10 mouse cellular contexts compared by ENCODE assay signal in the genomic region with DNA sequence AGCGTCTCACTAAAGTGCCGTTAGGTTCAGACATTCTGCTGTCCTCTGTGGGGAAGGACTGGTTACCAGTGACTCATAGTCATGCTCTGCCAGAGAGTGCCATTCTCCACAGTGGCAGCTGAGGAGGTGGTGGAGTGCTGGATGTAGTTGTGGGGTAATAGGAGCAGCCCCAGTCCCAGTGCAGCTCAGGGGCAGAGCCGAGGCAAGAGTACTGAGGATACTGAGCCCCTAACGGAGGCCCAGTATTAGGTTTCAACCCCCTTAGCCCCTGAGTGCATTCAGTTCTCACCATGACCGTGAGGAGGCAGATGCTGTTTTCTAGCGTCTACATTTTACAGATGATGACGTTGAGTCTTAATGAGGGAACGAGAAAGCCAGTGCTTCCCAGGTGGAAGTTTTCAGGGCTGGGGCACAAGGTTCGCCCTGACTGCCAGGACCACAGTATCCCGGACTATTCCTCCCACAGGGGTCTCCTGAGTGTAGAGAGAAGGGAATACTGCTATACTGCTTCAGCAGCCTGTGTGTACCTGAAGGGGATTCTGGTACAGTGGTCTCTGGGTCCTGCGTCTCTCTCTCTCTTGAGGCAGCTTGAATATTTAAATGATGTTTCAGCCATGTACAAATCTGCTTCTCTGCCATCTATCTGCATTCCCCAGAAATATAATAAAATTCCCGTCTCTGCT. TPM values are rescaled to one million over a fixed set of nuclear protein-coding genes. Genes with fewer than 3 reads are reported as not detected.
DNase-seq lines count a peak whose midpoint lies in the region; ATAC-seq and TF ChIP-seq lines count a peak whose summit lies in the region.
"Had no signal": no experiment of that assay in that cellular context is flagged by ENCODE, and none has a peak within 500 bp of the region (broad histone marks: within the 10 kb centered on the region; RNA-seq: fewer than 3 reads in every experiment).

No protein-coding gene starts in this region.

- no peaks in the 10 kb centered on the region for H3K36me3 ChIP-seq in neural tube, embryonic 11.5 days (ENCODE audit: control insufficient read depth, insufficient read depth, low read length)
- no peaks in the 10 kb centered on the region for H3K36me3 ChIP-seq in hindbrain, postnatal 0 days (ENCODE audit: insufficient read depth, low read length)
- no peaks in the 10 kb centered on the region for H3K36me3 ChIP-seq in neural tube, embryonic 14.5 days (ENCODE audit: control insufficient read depth, insufficient read depth, low read length)

- H3K9me3 ChIP-seq in neural tube, embryonic 11.5 days (ENCODE audit: control insufficient read depth, low read length) = no peaks in the 10 kb centered on the region
- H3K9me3 ChIP-seq in hindbrain, postnatal 0 days (ENCODE audit: low read length) = no peaks in the 10 kb centered on the region
- no peaks in the 10 kb centered on the region for H3K9me3 ChIP-seq in neural tube, embryonic 14.5 days (ENCODE audit: control insufficient read depth, low read length)

- 30% methylated on average over 12 of the region's 12 CpGs for WGBS in neural tube, embryonic 11.5 days
- 17% methylated on average over 12 of the region's 12 CpGs for WGBS in hindbrain, postnatal 0 days
- WGBS in neural tube, embryonic 14.5 days = 19% methylated on average over 12 of the region's 12 CpGs

- no peak overlapping the region for H3K4me3 ChIP-seq in neural tube, embryonic 11.5 days (ENCODE audit: low read depth, low read length)
- H3K4me3 ChIP-seq in hindbrain, postnatal 0 days (ENCODE audit: low read length) = no peak overlapping the region
- no peak overlapping the region for H3K4me3 ChIP-seq in neural tube, embryonic 14.5 days (ENCODE audit: low read depth, low read length)

- H3K9ac ChIP-seq in neural tube, embryonic 11.5 days (ENCODE audit: low read length) = 0 out of 2 replicates have a peak overlapping the region, but pooled peaks have one; percentile 19
- H3K9ac ChIP-seq in hindbrain, postnatal 0 days (replicated peaks; ENCODE audit: low read length) = no peak overlapping the region
- H3K9ac ChIP-seq in neural tube, embryonic 14.5 days (replicated peaks; ENCODE audit: low read depth, low read length) = peak overlapping the region; percentile 11; the same call in 1 of the 2 replicates

- H3K27me3 ChIP-seq in neural tube, embryonic 11.5 days (ENCODE audit: control insufficient read depth, insufficient read depth, low read length) = no peaks in the 10 kb centered on the region
- no peaks in the 10 kb centered on the region for H3K27me3 ChIP-seq in hindbrain, postnatal 0 days (ENCODE audit: insufficient read depth, low read length)
- H3K27me3 ChIP-seq in neural tube, embryonic 14.5 days (ENCODE audit: control insufficient read depth, insufficient read depth, low read length) = no peaks in the 10 kb centered on the region
- H3K27me3 ChIP-seq: CH12.LX had no signal

- H3K4me1 ChIP-seq in neural tube, embryonic 11.5 days (ENCODE audit: control insufficient read depth, insufficient read depth, low read length) = peaks cover 13% of the 10 kb centered on the region
- H3K4me1 ChIP-seq in hindbrain, postnatal 0 days (ENCODE audit: insufficient read depth, low read length) = peaks cover 18% of the 10 kb centered on the region
- peaks cover 22% of the 10 kb centered on the region for H3K4me1 ChIP-seq in neural tube, embryonic 14.5 days (ENCODE audit: control insufficient read depth, insufficient read depth, low read length)

- TF ChIP-seq CTCF in hindbrain, postnatal 0 days (IDR thresholded peaks at IDR 0.05; ENCODE audit: low read depth) = peak; percentile 43; the same call in 1 of the 2 replicates

- H3K27ac ChIP-seq in neural tube, embryonic 11.5 days (ENCODE audit: low read depth, low read length) = peak overlapping the region; percentile 54; the same call in 1 of the 2 replicates
- peak overlapping the region; percentile 89 for H3K27ac ChIP-seq in hindbrain, postnatal 0 days
- H3K27ac ChIP-seq in neural tube, embryonic 14.5 days (ENCODE audit: low read depth, low read length) = peak overlapping the region; percentile 90

- no peak for ATAC-seq in neural tube, embryonic 11.5 days (ENCODE audit: insufficient read depth, low FRiP score, low TSS enrichment)
- ATAC-seq in hindbrain, postnatal 0 days = peak; percentile 31
- peak; percentile 39; the same call in 1 of the 2 replicates for ATAC-seq in neural tube, embryonic 14.5 days (ENCODE audit: low read depth)

- DNase-seq in embryo, embryonic 11 days = peak; percentile 48
- no peak for DNase-seq in embryo, embryonic 9.5 days (ENCODE audit: extremely low spot score)
- DNase-seq in neural tube, embryonic 11.5 days (ENCODE audit: low spot score) = no peak
- no peak for DNase-seq in neural tube, embryonic 10.5 days (ENCODE audit: extremely low spot score, low spot score)
- peak; percentile 21 for DNase-seq in hindbrain, postnatal 0 days (ENCODE audit: low spot score)
- no peak for DNase-seq in urinary bladder, postnatal 4 days (ENCODE audit: low spot score in 2 of 2)
- no peak for DNase-seq in retina, postnatal 1 day
- DNase-seq: liver had no signal

- no peak overlapping the region for H3K4me2 ChIP-seq in neural tube, embryonic 11.5 days (ENCODE audit: low read depth)
- H3K4me2 ChIP-seq in hindbrain, postnatal 0 days (ENCODE audit: low read depth, low read length) = peak overlapping the region; percentile 57; the same call in 1 of the 2 replicates
- H3K4me2 ChIP-seq in neural tube, embryonic 14.5 days (ENCODE audit: low read depth, low read length) = 0 out of 2 replicates have a peak overlapping the region, but pooled peaks have one; percentile 2

RNA-seq across cellular contexts. Expression of gene Tnrc6a, which starts 40.1 kb away (rescaled TPM):
- 46.2 and 57.3 TPM in 2 replicates for polyA plus RNA-seq in neural tube, embryonic 11.5 days (2014; fragmentation: Nextera tagmentation; extraction: Ambion mirVana)
- 48.5 and 51.3 TPM in 2 replicates for total RNA-seq in hindbrain, postnatal 0 days (2014; rRNA removed)
- polyA plus RNA-seq in hindbrain, postnatal 0 days (2015; fragmentation: Nextera tagmentation; extraction: Ambion mirVana) = 62.1 and 65.5 TPM in 2 replicates
- 47.5 and 62.8 TPM in 2 replicates for polyA plus RNA-seq in neural tube, embryonic 14.5 days (2014; fragmentation: Nextera tagmentation; extraction: Ambion mirVana)

Comparison
In these comparisons a context has a peak if more than half of its experiments do, and no peak if none do; other contexts are left out.
1. DNase-seq: peak in embryo, embryonic 11 days (single experiment) and hindbrain, postnatal 0 days (single experiment); none in embryo, embryonic 9.5 days (single experiment), neural tube, embryonic 11.5 days (single experiment), neural tube, embryonic 10.5 days (single experiment), urinary bladder, postnatal 4 days (0 of 2) and retina, postnatal 1 day (single experiment).
2. Peak in every context shown above with its lines, with median percentiles within 50 percentile points of each other: H3K27ac ChIP-seq.